Mouse (Mus musculus) frontal cortex, adult 2 months (tissue): ENCODE data around the gene Hist1h2ad. TPM values are rescaled to one million over a fixed set of nuclear protein-coding genes. Genes with fewer than 3 reads are reported as not detected.
"Not testable (repeated sequence)": the region's sequence is repeated elsewhere in the genome, so short reads cannot be mapped to it uniquely, and the experiment has no call there.

ENCODE experiments used
- DNase-seq, 2 experiments: peaks; one replicate each; pipeline ENCODE4 v3.0.0; 2022; ENCODE audit warnings: low spot score in 1 of 2; ENCODE audit errors: extremely low spot score in 1 of 2
- polyA plus RNA-seq: library from polyadenylated mRNA; depleted of rRNA; stranded (reverse); fragments of >200 nt; gene quantifications from 2 replicates; pipeline ENCODE4 v1.2.3, GENCODE M21; 2012

Hist1h2ad gene
- polyA plus RNA-seq, 1 experiment, result 1.9 TPM

GRCm38 (mm10) chr13:23561883-23562659 lies 12.1 kb upstream of the Hist1h2ad start, which contains the start of gene Hist1h3e:
Hist1h3e (minus strand) TSS chr13:23562369.
- peak; percentile 94 to 98 for DNase-seq

DNA sequence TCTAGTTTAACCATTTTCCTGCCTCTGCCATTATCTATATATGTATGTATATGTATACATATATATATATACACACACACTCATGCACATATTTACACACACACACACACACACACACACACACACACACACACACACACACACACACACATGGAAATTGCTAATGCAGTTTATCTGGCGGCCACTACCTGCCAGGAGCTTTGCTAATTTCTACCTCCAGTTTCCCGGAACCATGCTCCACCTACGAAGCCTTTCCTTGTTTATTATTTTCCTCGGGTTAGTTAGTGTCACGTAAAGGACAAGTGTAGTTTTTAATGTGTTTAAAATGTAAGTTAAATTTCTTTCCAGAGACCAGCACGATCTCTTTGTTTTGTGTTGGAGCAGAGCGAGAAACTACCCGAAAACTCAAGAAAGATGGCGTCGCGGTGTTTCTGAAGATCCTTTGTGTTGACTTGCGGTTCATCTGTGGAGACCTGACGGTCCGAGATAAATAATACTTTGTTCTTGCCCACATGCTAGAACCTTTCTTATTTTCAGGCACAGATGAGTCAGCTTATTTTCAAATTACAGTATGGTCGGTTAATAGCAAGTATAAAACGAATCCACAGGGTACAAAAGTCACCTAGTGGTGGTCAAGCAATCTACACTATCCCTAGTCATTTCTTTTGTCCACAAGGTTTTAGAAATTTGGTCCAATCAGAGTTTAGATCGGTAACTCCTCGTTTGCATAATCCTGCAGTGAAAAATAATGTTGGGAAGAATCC lies 11.3 kb upstream of the Hist1h2ad start:
- DNase-seq, result peak in 1 of 2 experiments; percentile 74

GRCm38 (mm10) chr13:23564482-23564881 lies 9.7 kb upstream of the Hist1h2ad start:
- no peak for DNase-seq

DNA sequence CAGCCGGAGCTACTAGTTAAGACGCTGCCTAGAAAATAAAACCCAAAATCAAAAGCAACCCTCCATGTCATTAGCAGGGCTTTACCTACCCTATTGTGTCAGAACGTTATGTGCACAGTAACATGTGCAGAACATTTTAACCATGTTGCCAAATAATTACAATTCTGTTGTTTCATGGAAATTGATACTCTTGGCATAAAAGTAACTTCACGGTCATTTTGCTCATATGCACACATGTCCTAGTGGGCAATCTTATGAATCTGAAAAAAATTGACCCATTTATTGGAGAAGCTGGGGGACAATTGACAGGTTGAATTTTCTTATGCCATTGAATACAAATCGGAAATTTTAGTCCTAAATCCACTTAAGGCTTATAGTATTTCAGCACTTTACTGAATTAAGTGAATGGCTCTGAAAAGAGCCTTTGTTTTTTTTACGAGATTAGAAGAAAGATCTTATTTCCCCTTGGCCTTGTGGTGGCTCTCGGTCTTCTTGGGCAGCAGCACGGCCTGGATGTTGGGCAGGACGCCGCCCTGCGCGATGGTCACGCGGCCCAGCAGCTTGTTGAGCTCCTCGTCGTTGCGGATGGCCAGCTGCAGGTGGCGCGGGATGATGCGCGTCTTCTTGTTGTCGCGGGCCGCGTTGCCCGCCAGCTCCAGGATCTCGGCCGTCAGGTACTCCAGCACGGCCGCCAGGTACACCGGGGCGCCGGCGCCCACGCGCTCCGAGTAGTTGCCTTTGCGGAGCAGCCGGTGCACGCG lies 3.7 kb upstream of the Hist1h2ad start:
- not testable (repeated sequence) for DNase-seq

- peak; percentile 83 to 93 for DNase-seq
Measured at GRCm38 (mm10) chr13:23571022-23571503, 3.1 kb upstream of the Hist1h2ad start, which contains the start of the genes Hist1h2ae and Hist1h2bg. Hist1h2ae (minus strand) TSS chr13:23571220. Hist1h2bg (plus strand) TSS chr13:23571396.

- DNase-seq, result not testable (repeated sequence)
Measured at GRCm38 (mm10) chr13:23571504-23572217, 2.5 kb upstream of the Hist1h2ad start.

DNA sequence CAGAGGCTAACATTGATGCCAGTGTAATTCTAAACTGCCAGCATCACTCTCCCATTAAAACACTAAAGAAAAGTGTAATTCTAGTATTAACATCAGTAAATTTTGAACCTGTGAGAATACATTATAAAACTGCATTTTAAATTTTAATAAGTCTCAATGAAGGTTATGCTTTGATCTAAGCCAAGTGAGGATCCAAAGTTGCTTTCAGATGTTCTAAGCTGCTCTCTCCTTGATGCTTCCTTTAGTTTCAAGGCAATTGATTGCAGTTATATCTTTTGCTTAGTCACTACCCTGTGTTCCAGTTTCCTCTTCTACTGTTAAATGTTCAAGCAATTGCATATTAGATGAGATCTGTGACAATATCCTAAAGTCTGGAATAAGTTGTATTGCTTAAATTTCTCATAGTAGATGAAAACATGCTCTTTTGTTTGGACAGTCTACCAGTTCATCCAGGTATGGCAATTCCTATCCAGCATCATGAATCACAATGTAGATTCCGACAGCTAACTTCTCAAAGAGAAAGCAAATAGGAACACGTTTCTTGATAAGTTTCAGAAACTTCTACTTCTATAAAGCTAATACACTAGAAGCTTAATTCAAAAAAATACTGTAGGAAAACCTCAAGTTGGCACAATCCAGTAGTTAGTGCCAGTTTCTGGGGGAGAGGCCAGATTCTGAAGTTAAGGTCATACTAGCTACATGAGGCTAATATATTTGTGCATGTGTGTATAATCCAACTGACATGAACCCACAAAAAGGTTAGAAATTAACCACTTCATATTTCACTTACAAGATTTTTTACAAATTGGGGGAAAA lies 1.8 kb upstream of the Hist1h2ad start:
- DNase-seq, result no peak

- DNase-seq, result not testable (repeated sequence)
Measured at GRCm38 (mm10) chr13:23573034-23573897, 915 bp upstream of the Hist1h2ad start.

GRCm38 (mm10) chr13:23574546-23575170 lies 477 bp downstream of the Hist1h2ad start:
- DNase-seq, result not testable (repeated sequence)

GRCm38 (mm10) chr13:23575271-23575851 lies 1.2 kb downstream of the Hist1h2ad start, which contains the start of gene Hist1h3d:
Hist1h3d (plus strand) TSS chr13:23575763.
- DNase-seq, result peak; percentile 72 to 89

DNA sequence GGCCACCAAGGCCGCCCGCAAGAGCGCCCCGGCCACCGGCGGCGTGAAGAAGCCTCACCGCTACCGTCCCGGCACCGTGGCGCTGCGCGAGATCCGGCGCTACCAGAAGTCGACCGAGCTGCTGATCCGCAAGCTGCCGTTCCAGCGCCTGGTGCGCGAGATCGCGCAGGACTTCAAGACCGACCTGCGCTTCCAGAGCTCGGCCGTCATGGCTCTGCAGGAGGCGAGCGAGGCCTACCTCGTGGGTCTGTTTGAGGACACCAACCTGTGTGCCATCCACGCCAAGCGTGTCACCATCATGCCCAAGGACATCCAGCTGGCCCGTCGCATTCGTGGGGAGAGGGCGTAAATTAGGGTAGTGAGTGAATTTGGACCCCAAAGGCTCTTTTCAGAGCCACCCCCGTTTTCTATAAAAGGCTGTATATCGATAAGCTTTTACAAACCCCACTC lies 1.7 kb downstream of the Hist1h2ad start:
- DNase-seq, result not testable (repeated sequence)

GRCm38 (mm10) chr13:23576351-23576881 lies 2.2 kb downstream of the Hist1h2ad start:
- no peak for DNase-seq

- DNase-seq, result no peak
Measured at GRCm38 (mm10) chr13:23576906-23577639, 2.9 kb downstream of the Hist1h2ad start.

- no peak for DNase-seq
Measured at GRCm38 (mm10) chr13:23577835-23578234, 3.7 kb downstream of the Hist1h2ad start.

- peak; percentile 98 to 100 for DNase-seq
Measured at GRCm38 (mm10) chr13:23581408-23582218, 7.4 kb downstream of the Hist1h2ad start, which contains the start of gene Hist1h4d. Hist1h4d (plus strand) TSS chr13:23581598.
